Mouse (Mus musculus) heart, embryonic 10.5 days (tissue): ENCODE measurements at regions not wholly inside any gene's neighbourhood (a gene's known extent, or its start where the extent isn't known, plus 50 kb on each side); places are given as distances from the start of the nearest gene placed in this dataset.

Source experiments
- DNase-seq: peaks from one replicate; pipeline ENCODE4 v3.0.0-alpha.2; 2017; ENCODE audit warnings: low spot score
- H3K27ac ChIP-seq: fragments of 300-500 bp; sonication (generic); 2 replicates; pipeline ENCODE4 v1.5.1; 2016; ENCODE audit warnings: mild to moderate bottlenecking
- H3K27me3 ChIP-seq: fragments of 300-500 bp; sonication (generic); 2 replicates; pipeline ENCODE4 v1.6.1; 2016; ENCODE audit warnings: mild to moderate bottlenecking; ENCODE audit not compliant: poor library complexity, insufficient read depth, severe bottlenecking
- H3K36me3 ChIP-seq: fragments of 300-500 bp; sonication (generic); 2 replicates; pipeline ENCODE4 v1.6.1; 2016; ENCODE audit warnings: mild to moderate bottlenecking, moderate library complexity
- H3K4me1 ChIP-seq: fragments of 300-500 bp; sonication (generic); 2 replicates; pipeline ENCODE4 v1.6.1; 2016; ENCODE audit warnings: mild to moderate bottlenecking
- H3K4me3 ChIP-seq: fragments of 300-500 bp; sonication (generic); 2 replicates; pipeline ENCODE4 v1.5.1; 2016; ENCODE audit warnings: mild to moderate bottlenecking, moderate library complexity
- H3K9me3 ChIP-seq: fragments of 300-500 bp; sonication (generic); 2 replicates; pipeline ENCODE4 v1.6.1; 2016; ENCODE audit warnings: mild to moderate bottlenecking, moderate library complexity
- WGBS: fragments of 180-500 bp; shearing (Covaris S2); methylation state at CpG from one replicate; pipeline ENCODE4 v1.1.7; 2016; 5-methylcytosine and 5-hydroxymethylcytosine counted together

DNA sequence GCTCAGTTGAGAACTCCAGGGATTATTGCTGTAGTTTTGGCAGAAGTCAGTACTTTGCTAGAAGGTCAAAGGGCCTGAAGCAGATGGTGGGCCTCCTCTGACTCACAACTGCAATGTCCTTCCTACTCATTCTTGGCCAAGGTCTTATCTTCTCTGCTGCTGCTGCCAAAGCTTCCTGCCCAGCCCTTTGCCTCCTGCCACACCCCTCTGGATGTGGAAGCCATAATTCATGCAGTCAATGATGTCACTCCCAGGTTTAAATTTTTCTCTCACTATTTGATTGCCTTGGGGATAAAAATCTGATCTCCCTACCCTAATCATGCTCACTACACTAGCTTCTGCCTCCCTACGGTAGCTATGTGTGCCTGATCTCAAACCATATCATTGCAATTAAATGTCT is 157.7 kb downstream of the Qdpr start:
- Histone ChIP-seq H3K4me1 (no peaks in the 10 kb centered on the region), H3K9me3 (no peaks in the 10 kb centered on the region), H3K27ac (no peak overlapping the region), H3K27me3 (no peaks in the 10 kb centered on the region), H3K4me3 (no peak overlapping the region), H3K36me3 (no peaks in the 10 kb centered on the region)
- DNase-seq, result no peak
- WGBS, result 67% methylated on average over 1 of the region's 1 CpGs

DNA sequence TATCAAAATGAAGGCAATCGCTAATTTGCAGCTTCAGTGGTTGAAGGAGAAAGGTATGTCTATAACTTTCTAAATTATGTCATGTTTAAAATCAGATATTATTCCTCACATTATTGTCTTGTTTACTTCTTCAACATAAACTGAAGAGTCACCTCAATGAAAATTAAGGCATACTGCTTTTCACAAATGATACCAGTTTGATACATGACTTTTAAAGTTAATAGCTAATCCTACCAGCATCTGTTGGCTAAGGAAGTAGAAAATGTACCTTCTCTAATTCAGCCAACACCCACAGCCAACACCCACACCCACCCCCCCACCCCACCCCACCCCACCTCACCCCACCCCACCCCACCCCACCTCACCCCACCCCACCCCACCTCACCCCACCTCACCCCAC is 158.3 kb downstream of the Qdpr start:
- Histone ChIP-seq H3K27ac (no peak overlapping the region), H3K4me3 (no peak overlapping the region), H3K4me1 (no peaks in the 10 kb centered on the region), H3K36me3 (no peaks in the 10 kb centered on the region), H3K9me3 (no peaks in the 10 kb centered on the region), H3K27me3 (no peaks in the 10 kb centered on the region)
- DNase-seq, result no peak
- WGBS, result 94% methylated on average over 1 of the region's 1 CpGs

DNA sequence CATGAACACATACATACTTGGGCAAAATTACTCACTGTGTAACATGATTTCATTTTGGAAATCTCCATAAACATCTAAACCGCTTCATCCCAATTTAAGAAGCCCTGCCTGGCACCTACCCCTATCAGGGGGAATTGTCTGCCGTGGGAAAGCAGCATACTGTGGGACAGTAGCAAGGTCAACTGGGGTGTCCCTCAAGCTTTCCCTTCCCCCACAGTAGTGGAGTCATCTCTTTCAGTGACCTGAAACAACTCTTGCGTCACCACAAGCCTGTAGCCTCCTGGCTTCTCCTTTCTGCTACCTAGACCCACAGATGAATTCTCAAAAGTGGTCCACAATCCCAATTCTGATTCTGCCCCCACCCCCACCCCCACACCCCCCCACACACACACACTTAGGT is 158.8 kb downstream of the Qdpr start:
- no peaks in the 10 kb centered on the region for H3K4me1 ChIP-seq
- H3K36me3 ChIP-seq, result no peaks in the 10 kb centered on the region
- no peaks in the 10 kb centered on the region for H3K9me3 ChIP-seq
- H3K27ac ChIP-seq, result no peak overlapping the region
- no peaks in the 10 kb centered on the region for H3K27me3 ChIP-seq
- no peak for DNase-seq
- H3K4me3 ChIP-seq, result no peak overlapping the region
- WGBS, result 86% methylated on average over 3 of the region's 3 CpGs

DNA sequence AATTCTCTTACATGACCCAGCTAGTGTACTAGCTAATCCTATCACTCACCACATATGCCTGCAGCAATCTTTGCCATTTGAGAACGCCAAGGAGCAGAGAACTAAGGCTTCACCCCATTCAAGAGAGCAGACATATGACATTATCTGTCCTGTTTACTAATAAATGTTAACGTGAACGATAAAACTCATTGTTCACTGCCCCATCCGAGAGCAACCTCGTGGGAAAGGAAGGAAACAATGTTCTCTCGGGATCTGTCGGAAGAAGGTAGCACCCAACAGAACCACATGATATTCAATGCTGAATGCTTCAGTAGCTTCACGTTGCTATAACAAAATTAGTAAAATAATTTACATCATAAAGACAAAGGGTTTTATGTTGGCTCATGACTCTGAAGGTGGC is 163.6 kb downstream of the Qdpr start:
- WGBS, result 81% methylated on average over 8 of the region's 8 CpGs
- H3K9me3 ChIP-seq, result no peaks in the 10 kb centered on the region

DNA sequence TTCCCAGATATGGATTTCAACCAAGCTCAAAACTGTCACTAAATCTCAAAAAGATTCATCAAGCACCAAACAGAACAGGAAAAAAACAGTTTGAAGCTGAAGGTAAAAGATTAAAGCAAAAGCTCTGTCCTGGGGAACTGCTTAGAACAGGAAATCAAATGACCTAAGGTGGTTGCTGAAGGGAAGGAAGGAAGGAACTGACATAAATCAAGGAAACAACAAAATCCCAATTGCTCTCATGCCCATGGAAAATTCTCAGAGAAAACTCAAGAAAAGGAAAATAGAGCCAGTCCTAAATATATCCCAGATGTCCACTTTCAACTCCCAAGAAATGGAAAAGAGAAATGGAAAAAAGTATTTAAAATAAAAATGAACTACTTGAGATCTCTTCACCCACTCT is 165.4 kb downstream of the Qdpr start:
- H3K4me3 ChIP-seq, result no peak overlapping the region
- peaks cover 4% of the 10 kb centered on the region; the same call in 1 of the 2 replicates for H3K4me1 ChIP-seq
- H3K36me3 ChIP-seq, result no peaks in the 10 kb centered on the region
- H3K27ac ChIP-seq, result no peak overlapping the region
- no peaks in the 10 kb centered on the region for H3K27me3 ChIP-seq
- H3K9me3 ChIP-seq, result no peaks in the 10 kb centered on the region
- DNase-seq, result no peak

More for the DNA sequence above, 163.6 kb downstream of the Qdpr start:
- H3K27ac ChIP-seq, result no peak overlapping the region
- DNase-seq, result no peak
- peaks cover 4% of the 10 kb centered on the region; the same call in 1 of the 2 replicates for H3K4me1 ChIP-seq
- H3K4me3 ChIP-seq, result no peak overlapping the region
- no peaks in the 10 kb centered on the region for H3K27me3 ChIP-seq
- no peaks in the 10 kb centered on the region for H3K36me3 ChIP-seq

DNA sequence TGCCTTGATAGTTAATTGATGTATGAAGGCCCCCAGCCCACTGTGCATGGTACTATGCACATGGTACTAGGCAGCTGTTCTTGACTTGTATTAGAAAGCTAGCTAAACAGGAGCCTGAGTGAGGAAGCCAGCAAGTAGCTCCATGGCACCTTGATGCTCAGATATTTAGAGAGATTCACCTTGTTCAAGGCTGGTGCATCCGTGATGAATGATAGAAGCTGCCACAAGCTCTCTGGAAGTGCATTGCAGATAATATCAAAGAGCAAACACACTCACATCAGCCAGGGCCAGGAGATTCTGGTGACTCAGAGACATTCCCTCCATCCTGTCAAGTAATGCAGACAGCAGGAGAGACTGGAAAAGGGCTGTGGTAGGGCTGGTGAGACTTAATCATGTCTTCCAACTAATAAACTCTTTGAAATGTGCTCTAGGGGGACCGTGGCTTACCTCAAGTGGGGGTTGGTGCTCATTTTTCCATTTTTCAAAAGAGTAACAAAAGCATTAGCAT is 166.1 kb downstream of the Qdpr start:
- no peak for DNase-seq
- no peak overlapping the region for H3K27ac ChIP-seq
- WGBS, result 57% methylated on average over 2 of the region's 2 CpGs
- H3K4me1 ChIP-seq, result peaks cover 4% of the 10 kb centered on the region; the same call in 1 of the 2 replicates
- no peaks in the 10 kb centered on the region for H3K36me3 ChIP-seq
- H3K27me3 ChIP-seq, result no peaks in the 10 kb centered on the region
- H3K9me3 ChIP-seq, result no peaks in the 10 kb centered on the region
- no peak overlapping the region for H3K4me3 ChIP-seq

DNA sequence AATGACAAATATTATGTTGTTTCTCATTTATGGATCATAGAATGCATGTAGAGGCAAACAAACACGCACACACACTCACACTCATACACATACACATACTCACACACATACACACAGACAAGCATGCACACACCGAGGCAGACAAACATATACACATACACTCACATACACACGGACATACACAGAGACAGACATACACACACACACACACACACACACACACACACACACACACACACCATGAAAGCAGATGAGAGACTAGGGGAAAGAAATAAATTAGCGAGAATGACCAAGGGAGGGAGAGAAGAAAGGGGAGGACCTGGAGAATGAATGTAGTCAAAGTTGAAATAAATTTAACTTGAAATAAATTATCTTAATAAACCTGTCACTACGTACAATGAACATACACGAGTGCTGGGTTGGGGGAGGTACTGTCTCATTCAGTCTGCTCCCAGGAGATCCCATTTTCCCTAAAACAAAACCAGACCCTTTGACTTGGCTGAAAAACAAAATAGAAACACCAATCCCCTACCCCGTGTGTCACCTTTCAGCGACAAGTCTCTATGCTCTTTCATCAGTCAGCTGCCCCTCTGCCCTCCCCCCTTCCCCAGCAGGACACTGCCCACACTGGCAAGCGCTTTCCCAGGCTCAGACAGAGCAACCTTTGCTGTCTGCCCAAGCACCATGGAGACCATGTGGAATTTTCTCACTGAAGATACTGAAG is 167.7 kb downstream of the Qdpr start:
- Histone ChIP-seq H3K36me3 (no peaks in the 10 kb centered on the region), H3K4me1 (peaks cover 8% of the 10 kb centered on the region; the same call in 1 of the 2 replicates), H3K27me3 (no peaks in the 10 kb centered on the region), H3K9me3 (no peaks in the 10 kb centered on the region), H3K4me3 (no peak overlapping the region), H3K27ac (no peak overlapping the region)
- DNase-seq, result no peak
- 48% methylated on average over 9 of the region's 9 CpGs for WGBS

DNA sequence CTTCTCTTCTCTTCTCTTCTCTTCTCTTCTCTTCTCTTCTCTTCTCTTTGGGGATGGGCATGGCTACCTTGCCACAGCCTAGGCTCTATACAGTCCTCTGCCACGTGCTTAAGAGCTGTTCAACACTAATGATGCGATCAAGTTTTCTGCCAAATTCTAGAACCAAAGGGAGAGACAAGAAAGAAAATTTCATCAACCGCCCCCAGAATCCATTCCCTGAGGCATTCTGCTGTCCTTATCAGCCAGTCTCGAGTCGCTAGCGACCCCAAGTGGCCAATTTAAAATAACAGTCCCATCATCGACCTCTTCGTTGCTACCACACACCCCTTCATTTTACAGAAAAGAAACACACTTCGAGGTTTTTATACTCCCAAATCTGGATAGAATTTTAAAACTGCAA is 171.5 kb downstream of the Qdpr start:
- Histone ChIP-seq H3K27ac (peak overlapping the region; percentile 49; the same call in 1 of the 2 replicates), H3K27me3 (no peaks in the 10 kb centered on the region), H3K36me3 (no peaks in the 10 kb centered on the region), H3K9me3 (no peaks in the 10 kb centered on the region), H3K4me1 (peaks cover 8% of the 10 kb centered on the region; the same call in 1 of the 2 replicates), H3K4me3 (peak overlapping the region; percentile 51)
- DNase-seq, result peak; percentile 79
- WGBS, result 2% methylated on average over 9 of the region's 9 CpGs

DNA sequence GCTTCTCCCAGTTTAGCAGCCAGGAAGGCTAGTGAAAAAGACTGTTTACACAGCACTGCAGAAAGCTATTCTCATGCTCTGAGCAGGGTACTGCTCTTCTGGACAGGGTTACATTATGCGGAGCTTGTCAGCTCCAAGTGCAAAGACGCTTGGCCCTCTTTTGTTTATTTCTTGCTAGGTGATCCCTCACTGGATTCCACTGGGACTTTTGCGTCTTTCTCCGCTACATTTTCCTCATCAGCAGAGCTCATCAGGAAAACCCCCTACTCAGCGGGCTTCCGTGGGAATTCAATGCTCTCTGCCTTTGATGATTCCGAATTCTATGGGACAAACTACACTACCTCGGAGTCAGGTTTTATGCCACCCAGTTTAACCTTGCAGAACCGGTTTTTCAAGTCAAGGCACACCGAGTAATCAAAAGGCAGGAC is 172.0 kb downstream of the Qdpr start:
- H3K36me3 ChIP-seq, result no peaks in the 10 kb centered on the region
- no peaks in the 10 kb centered on the region for H3K9me3 ChIP-seq
- peaks cover 8% of the 10 kb centered on the region; the same call in 1 of the 2 replicates for H3K4me1 ChIP-seq
- peak overlapping the region; percentile 49; the same call in 1 of the 2 replicates for H3K27ac ChIP-seq
- H3K27me3 ChIP-seq, result no peaks in the 10 kb centered on the region
- under 1% methylated on average over 10 of the region's 10 CpGs for WGBS
- peak overlapping the region; percentile 51 for H3K4me3 ChIP-seq
- DNase-seq, result no peak

DNA sequence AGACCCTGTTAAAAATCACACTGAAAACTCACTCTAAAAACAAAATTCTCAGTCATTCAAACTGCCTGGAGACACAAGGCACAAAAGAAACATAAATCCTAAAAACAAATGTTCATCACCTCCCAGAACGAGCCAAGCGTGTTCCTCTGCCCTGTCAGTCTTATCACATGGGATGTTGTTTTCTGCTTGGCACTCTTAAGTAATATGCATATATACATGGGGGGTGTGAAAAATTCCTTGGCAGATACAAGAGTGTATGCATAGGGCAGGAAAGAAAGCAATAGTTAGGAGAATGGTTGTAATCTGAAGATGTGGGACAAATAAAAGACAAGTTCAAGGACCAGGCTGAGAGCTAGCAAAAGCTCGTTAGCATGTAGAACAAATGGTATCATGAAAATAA is 179.4 kb downstream of the Qdpr start:
- H3K36me3 ChIP-seq, result no peaks in the 10 kb centered on the region
- H3K27ac ChIP-seq, result no peak overlapping the region
- no peaks in the 10 kb centered on the region for H3K27me3 ChIP-seq
- DNase-seq, result no peak
- H3K4me3 ChIP-seq, result no peak overlapping the region
- no peaks in the 10 kb centered on the region for H3K9me3 ChIP-seq
- H3K4me1 ChIP-seq, result no peaks in the 10 kb centered on the region
- WGBS, result 73% methylated on average over 3 of the region's 3 CpGs

DNA sequence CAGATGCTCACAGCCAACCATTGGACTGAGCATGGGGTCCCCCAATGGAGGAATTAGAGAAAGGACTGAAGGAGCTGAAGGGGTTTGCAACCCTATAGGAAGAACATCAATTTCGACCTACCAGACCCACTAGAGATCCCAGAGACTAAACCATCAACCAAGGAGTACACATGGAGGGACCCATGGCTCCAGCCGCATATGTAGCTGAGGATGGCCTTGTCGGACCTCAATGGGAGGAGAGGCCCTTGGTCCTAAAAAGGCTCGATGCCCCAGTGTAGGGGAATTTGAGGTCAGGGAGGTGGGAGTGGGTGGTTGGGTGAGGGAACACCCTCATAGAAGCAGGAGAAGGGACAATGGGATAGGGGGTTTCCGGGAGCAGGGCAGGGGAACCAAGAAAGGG is 180.6 kb downstream of the Qdpr start:
- no peaks in the 10 kb centered on the region for H3K36me3 ChIP-seq
- H3K4me1 ChIP-seq, result no peaks in the 10 kb centered on the region
- H3K9me3 ChIP-seq, result no peaks in the 10 kb centered on the region
- no peaks in the 10 kb centered on the region for H3K27me3 ChIP-seq
- 76% methylated on average over 5 of the region's 5 CpGs for WGBS
- H3K27ac ChIP-seq, result no peak overlapping the region
- no peak for DNase-seq
- no peak overlapping the region for H3K4me3 ChIP-seq

DNA sequence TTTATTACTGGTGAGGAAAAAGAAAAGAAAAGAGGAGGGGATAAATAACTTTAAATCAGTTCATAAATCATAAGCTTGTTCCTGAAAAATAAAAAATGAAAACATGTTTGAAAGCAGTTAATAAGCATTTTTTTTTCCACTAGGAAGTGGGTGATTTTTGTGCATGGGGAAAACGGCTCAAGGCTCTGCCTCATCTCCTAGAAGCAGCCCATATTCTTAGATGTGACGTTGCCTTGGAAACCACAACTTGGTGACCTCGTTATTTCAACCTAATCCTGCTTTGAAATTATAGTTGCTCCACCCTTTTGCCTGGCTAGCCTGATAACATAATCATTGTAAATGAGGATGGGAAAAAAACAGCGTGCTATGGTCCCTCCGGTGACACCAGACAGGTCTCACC is 183.1 kb downstream of the Qdpr start:
- WGBS, result 58% methylated on average over 5 of the region's 5 CpGs
- no peak for DNase-seq
- no peak overlapping the region for H3K27ac ChIP-seq
- H3K4me1 ChIP-seq, result no peaks in the 10 kb centered on the region
- no peaks in the 10 kb centered on the region for H3K9me3 ChIP-seq
- no peak overlapping the region for H3K4me3 ChIP-seq
- H3K27me3 ChIP-seq, result no peaks in the 10 kb centered on the region
- H3K36me3 ChIP-seq, result no peaks in the 10 kb centered on the region

DNA sequence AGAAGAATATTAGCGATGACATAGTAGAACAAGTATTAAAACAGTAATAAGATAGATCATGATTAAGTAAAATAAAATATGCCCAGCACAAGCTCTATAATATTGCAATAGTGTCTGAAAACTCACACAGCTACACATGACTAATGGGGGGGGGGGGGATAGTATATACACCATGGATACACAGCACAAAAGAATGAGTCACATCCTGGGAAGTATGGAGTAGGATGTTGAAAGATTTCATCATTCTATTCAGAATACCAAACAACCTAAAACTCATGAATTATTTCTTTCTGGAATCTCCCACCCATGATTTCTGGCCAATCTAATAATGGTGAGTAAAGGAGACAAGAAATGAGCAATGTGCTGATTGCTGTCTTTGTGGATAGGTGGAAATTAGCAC is 191.6 kb downstream of the Qdpr start:
- no peak overlapping the region for H3K4me3 ChIP-seq

More for the DNA sequence above, 191.6 kb downstream of the Qdpr start:
- H3K4me1 ChIP-seq, result no peaks in the 10 kb centered on the region
- H3K36me3 ChIP-seq, result no peaks in the 10 kb centered on the region
- no peak for DNase-seq
- no peaks in the 10 kb centered on the region for H3K9me3 ChIP-seq
- H3K27me3 ChIP-seq, result no peaks in the 10 kb centered on the region
- H3K27ac ChIP-seq, result no peak overlapping the region
- WGBS, result 82% methylated on average over 1 of the region's 1 CpGs
